Mouse (Mus musculus): ENCODE measurements at regions not wholly inside any gene's neighbourhood (a gene's known extent, or its start where the extent isn't known, plus 50 kb on each side); places are given as distances from the start of the nearest gene placed in this dataset.

DNA sequence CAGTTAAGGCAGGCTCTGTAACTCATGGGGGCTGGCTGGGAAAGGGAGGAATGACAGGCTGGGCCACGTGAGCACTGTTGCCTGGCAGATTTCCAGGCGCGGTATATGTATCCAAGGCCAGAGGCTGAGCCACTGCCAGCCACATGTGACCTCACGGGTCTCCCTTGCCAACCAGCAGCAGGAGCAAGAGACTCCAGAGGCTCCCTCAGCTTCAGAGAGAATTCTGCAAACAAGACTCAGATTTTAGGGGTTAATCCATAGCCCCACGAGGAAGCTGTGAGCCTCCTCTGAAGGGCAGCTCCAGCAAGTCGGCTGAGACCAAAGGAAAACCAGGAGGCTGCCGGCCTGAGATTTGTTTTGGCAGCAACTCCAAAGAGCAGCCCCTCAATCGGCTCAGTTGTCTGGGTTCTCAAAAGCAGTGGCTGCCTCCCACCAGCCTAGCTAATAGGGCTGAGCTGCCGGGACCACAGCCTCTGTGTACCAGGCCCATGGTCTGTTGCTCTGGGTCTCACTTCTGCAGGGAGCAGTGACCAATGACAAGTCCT, 264.0 kb upstream of the Cadm1 start:
- DNase-seq (ENCODE audit: extremely low read depth, low read depth), result no peak

DNA sequence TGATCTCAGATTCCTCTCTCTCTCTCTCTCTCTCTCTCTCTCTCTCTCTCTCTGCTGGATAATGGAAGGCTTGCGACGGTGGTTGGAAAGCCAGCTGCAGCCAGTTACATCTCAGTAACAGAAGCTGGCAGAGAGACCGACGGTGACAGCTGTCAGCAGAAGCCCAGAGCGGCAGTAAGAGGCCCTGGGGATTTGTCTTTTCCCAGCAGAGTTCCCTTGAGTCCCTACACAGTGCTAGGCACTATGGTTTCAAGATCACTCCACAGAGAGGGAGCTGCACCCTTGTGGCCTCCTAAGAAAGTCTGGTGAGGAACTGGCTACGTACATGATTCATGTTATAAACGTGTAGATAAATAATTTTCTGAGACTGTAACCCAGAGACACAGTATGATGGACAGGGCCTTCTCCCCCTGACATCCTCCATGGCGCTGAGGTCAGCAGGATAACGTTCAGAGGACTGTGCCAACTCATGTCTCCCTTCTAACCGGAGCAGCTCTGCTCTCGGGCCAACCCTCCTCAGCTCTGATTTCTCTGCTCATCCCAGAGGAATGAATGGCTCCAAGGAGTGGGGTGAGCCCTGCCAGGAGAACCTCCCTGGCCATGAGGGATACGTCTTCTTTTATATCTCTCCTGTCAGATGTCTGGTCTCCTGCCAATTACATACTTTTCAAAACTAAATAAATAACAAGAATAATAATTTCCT, 253.5 kb upstream of the Cadm1 start:
- no peak for DNase-seq (ENCODE audit: extremely low read depth, low read depth)

DNA sequence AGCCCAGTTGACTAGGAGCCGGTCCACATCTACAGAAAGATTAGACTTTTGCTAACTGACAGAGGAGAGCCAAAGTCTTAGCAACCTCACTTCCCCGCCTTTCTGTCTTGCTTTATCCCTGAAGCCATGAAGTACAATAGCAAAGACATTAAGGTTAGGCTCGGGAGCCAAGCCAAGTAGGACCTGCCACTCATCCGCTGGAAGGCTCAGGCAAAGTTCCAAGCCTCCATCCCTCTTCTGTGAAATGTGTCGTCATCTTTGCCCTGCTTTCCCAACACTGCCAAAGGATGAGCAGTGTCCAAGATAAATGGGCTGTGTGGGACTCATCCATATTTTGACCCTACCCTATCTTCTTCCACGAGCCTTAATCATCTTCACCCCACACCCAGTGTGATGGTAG, 250.6 kb upstream of the Cadm1 start:
- DNase-seq (ENCODE audit: extremely low read depth, low read depth), result no peak

DNA sequence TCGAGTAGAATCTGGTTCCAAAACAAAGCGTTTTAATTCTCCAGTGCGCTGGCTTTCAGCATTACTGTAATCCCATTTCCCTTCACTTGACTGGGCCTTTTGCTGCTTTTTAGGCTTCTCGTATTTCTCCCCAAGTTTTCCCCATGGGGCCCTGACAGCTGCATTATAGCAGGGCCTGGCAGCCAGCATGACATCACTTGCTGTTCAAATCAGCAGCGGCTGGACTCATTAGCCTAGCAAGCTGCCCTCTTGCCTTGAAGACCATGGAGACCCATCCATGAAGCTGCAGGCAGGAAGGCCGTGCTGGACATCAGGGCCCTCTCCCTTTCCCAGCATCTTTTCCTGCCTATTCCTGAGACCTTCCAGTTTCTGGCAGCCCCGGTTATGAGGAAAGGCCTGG, 249.8 kb upstream of the Cadm1 start:
- DNase-seq (ENCODE audit: extremely low read depth, low read depth), result no peak

DNA sequence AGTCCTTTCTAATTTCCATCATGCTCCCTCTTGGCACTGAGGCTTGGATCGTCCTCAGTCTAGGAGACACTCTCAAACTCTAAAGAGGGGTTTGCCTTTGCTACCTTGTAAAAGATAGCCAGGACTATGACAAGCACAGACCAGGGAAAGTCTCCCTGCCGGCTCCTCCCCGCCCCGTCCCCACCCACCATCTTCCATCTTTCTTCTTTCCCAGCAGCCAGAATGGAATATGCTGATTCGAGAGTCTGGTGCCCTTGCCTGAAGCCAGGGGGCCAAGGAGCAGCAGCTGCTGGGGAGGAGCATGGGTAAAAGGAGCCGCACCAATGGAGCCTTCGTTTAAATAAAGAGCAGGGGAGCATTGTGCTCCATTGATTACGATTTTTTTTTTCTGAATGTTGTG, 249.4 kb upstream of the Cadm1 start:
- no peak for DNase-seq (ENCODE audit: extremely low read depth, low read depth)

DNA sequence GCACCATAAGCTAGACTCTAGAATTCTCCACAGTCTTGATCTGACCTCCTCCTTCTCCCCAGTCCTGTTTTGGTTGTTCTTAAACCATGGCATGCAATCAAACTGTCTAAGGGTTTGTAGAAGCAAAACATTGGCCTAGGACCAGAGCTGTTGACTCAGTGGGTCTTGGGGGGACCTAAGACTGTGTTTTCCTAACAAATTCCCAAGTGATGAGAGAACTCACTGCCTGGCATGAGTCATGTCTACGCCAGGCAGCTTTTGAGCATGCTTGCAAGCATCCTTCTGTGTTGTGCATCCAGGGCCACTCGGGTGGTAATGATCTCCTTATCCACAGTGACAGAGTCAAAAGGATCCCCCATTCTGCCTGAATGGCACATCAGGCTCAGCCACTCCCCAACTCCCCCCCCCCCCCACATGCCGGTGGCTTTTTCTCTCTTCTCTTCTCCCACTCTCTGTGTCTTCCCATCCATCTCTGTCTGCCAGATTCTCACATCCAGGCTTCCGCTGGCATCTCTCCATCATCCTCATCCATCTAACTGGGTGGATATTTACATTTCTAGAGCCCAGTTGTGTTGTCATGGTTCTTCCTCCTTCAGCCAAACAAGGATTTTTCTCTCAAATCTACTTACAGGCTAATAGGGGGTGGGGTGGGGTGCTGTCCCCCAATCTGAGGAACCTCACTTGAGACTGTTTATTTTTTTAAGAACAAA, 246.1 kb upstream of the Cadm1 start:
- no peak for DNase-seq (ENCODE audit: extremely low read depth, low read depth)

DNA sequence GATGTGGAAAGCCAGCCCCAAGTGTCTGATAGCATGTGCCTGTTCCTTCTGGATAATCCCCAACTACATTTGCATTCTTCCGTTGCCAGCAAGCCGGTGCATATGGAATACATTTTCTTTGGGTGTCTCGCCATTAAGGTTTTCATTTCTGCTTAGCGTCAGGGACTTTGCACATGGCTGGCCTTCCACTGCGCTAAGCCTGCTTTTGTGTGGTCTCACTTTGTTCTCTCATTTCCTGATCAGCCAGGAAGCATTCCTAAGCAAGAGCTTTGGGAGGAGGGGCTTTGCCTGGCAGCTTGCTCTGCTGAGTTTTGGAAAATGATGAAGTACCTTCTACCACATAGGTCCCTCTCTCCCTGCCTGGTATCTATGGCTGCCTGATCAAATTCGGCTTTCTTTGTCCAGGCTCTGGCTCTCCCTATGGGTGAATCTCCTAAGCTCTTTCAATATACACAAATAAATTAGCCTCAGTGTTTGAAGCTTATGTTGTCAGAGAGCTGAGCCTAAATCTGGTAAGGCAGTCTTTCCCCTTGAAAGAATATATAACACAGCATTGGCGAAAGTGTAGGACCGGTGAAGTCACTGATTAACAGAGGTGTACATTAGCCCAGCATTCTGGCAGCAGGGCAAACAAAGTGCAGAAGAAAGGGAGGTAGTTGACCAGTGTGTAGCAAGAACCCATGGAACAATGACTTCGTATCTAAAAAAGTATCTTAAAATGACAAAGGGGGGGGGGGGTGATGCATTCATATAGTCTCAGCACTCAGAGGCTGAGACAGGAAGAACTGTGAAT, 242.8 kb upstream of the Cadm1 start:
- no peak for DNase-seq (ENCODE audit: extremely low read depth, low read depth)

DNA sequence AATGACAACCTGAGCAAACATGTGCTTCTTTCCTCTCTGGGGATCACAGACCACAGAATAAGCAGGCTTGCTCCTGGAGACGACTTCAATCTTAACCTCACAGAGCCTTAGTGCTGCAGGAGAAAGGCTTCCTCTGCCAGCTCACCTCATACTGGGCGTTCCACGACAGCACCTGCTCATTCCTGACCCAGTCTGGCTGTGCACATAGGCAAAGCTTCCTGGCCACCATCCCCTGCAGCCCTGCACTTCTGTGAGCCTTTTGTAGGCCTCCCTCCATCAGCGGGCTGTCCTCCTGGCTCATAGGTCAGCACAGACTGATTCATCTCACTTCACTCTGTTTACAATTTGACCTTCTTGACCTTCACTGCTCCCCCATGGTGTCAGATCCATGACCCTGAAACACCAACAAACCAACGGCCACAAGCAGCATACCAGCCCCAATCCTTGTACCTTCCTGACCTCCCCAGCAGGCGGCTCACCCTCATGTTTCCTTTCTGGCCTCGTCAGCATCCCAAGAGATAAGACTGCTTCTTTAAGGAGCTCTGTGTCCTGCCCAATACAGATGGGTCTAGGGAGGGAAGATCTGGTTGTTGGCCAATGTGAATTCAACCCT, 241.3 kb upstream of the Cadm1 start:
- no peak for DNase-seq (ENCODE audit: extremely low read depth, low read depth)

DNA sequence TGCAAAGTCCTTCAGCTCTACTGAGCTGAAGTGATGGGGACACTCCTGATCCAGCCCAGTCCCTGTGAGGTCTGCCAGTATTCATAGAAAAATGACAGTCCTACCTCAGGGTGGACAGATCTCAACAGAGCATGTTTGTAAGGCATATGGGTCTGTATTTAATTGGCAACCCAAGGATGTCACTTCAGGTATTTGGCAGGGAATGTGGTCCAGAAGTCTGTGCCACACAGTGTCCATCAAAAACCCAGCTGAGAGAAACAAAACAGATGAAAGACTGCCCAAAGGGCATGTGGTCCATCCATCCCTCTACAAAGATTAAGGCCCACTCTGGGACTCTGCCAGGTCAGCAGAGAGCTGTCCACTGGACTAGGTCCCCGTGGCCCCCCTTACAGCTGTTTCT, 229.3 kb upstream of the Cadm1 start:
- no peak for DNase-seq (ENCODE audit: extremely low read depth, low read depth)

DNA sequence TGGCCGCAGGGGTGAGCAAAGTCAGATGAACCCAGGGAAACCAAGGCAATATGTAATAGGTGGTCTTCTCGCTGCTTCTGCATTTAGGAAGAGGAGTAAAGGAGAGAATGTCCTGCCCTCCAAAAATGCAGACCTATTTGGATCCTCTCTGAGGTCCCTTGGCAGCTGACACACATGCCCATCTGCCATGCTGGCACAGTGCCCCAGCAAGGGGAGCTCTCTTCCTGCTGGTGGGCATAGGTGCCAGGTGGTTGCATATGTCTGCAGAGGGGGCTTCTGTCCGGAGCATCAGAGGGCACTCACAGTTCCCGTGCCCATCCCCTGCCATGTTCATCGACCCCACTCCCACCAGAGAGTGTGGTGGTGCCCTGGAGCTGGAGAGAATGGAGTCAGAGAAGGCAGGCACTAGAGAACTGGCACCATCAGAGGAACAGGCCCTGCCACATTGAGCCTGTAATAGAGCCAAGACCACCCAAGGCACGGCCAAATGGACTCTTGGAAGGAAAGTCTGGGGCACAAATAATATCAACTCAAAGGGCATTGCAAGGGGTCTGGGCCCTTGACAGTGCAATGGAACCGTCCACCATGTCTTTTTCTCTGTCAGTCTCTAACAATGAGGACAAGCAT, 222.7 kb upstream of the Cadm1 start:
- DNase-seq (ENCODE audit: extremely low read depth, low read depth), result no peak

DNA sequence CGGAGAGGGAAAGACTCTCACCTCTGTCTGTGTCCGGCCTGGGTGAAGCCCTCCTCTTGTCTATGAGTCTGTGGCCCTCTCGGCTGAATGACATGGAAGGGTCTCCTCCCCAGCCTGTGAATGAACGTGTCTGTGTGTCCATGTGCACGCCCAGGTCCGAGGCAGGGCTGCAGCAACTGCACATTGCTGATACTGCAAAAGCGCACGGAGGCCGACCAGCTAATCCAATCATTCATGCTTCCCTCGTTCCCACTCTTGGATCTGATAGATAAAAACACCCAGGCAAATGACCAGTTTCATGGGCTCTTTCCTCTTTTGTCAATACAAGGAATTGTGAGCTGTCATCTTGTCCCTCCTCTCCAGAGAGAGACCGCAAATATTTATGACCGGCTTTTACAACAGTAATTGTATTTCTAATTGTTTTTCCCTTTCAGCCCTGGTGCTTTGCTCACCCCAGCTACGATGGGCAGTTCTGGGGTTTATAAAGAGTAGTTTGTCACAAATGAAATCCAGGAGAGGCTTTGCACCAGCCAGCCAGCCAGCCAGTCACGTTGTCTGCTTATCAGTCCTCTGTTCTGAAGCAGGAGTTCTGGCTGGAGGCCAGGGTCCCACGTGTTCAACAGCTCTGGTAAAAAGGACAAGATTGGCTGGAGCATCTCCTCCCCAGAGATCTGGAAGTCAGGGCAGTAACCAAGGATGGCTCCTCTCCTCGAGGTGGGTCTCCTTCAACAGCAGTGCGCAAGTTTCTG, 222.0 kb upstream of the Cadm1 start:
- DNase-seq (ENCODE audit: extremely low read depth, low read depth), result peak; percentile 68

DNA sequence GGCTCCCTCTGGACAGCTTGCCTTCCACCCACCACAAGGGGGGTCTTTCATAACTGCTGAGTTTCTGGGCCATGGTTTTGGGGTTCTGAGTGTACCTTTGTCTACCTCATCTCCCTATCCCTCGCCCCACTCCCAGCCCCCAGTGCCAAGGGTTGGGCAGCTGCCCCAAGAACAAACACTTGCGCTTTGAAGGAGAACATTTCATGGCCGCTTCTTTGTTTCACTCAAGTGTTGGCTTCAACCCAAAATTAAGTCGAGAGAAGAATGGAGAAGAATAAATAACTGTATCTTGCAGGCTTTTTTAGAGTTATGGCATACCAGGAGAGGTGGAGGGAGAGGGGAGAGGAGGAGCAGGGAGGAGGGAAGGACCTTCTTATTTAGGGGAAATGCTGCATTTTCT, 216.5 kb upstream of the Cadm1 start:
- no peak for DNase-seq (ENCODE audit: extremely low read depth, low read depth)

DNA sequence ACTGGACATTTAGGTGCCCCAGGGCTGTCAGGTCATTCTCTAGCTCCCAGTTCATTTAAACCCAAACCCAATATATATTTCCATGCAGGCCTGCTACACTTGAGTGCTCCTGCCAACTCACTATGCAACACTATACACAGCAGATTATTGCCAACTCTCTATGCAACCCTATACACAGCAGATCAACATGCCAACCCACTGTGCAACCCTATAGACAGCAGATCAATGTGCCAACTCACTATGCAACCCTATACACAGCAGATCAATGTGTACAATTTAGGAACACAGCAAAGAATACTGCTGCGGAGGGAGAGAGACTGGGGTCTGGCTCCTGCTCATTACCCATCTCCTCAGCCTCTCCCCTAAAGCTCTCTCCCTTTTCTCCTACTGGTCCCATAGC, 215.7 kb upstream of the Cadm1 start:
- no peak for DNase-seq (ENCODE audit: extremely low read depth, low read depth)

DNA sequence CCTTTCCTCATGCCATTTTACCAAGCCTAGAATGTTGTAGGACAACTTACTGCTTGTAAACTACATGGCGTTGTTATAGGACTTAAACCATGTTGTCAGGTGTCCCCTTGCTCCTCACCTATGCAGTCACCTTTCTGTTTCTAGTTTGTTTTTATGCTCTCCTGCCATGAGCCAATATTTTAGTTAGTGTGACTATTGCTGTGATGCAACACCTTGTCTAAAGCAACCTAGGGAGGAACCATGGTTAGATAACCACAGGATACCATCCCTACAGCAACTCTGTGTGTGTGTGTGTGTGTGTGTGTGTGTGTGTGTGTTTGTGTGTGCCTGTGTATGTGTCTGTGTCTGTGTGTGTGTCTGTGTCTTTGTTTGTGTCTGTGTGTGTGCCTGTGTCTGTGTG, 209.6 kb upstream of the Cadm1 start:
- DNase-seq (ENCODE audit: extremely low read depth, low read depth), result no peak

DNA sequence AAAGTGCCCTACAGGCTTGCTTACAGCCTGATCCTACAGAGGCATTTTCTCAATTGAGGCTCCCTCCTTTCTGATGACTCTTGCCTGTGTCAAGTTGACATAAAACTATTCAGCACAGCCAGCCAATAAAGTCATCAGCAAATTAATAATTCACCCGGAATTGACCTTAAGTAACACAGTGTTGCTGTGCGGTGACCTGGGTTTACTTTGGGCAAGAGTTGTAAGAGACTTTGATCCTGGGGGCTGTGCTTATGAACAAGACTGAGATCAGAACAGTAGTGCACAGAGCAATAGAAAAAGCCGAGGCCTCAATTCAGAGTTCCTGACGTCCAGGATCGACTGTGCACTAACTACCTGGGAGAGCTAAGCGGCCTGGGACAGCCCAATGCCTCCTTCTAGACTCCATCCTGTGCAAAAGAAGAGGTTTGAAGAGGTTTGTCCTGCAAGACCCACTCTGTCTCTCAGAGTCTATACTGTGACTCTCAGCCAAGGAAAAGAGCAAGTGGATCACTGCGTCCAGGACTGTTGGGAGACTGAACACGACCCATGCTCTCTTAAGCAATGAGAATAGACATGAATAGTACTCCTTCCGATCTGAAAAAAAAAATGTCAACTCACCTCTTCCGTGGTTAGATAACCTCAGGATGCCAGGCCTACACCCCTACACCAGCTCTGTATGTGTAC, 208.7 kb upstream of the Cadm1 start:
- DNase-seq (ENCODE audit: extremely low read depth, low read depth), result no peak

DNA sequence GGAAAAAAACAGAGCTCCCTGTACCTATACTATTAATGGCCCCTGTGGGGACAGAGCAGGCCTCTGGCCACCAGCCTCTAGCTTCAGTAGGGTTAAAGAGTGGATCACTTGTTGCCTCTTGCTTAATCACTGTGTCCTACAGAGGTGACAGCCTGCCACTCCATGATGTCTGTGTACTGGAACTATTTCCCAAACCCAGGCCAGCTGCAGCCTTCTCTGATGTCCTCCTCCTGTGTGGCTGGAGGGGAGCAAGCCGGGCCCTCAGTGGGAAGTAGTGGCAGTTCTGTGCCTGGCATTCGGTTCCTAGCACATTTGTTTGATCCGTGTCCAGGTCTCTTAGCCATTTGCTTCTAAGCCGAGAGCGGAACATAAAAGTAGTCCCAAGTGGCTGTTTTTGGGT, 207.7 kb upstream of the Cadm1 start:
- DNase-seq (ENCODE audit: extremely low read depth, low read depth), result no peak

DNA sequence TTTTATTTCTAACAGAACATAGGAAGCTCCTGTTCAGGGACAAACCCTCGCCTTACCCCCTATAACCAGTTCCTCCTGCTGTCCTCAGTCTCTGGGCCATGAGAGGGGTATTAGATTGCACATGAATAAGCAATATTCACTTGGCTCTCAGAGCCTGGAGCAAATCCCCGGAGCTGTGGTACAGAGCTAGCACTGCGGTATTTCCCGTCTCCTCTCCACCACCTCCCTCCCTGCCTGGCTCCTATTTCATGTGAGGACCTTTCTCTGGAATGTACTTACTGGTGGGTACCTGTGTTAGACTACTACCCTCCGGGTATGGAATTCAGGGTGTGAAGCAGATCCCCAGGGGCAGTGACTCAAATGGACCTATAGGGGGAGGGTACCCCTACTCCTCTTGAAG, 206.9 kb upstream of the Cadm1 start:
- DNase-seq (ENCODE audit: extremely low read depth, low read depth), result no peak

DNA sequence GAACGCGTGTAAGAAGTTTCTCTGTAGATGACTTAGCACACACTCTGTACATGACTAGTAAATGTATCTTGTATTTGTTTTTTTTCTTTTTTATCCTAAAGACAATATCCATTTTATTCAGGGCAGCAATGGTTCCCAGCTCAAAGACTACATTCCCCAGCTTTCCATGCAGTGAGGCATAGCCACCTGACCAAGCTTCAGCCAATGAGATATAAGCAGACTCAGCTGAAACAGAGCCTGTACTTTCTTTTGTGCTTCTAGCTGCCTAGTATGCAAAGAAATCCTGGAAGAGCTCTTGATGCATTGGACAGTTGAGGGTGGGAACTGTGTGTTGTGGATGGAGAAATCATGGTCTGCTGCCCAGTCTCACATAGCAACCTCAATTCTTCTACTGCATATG, 202.4 kb upstream of the Cadm1 start:
- no peak for DNase-seq (ENCODE audit: extremely low read depth, low read depth)

DNA sequence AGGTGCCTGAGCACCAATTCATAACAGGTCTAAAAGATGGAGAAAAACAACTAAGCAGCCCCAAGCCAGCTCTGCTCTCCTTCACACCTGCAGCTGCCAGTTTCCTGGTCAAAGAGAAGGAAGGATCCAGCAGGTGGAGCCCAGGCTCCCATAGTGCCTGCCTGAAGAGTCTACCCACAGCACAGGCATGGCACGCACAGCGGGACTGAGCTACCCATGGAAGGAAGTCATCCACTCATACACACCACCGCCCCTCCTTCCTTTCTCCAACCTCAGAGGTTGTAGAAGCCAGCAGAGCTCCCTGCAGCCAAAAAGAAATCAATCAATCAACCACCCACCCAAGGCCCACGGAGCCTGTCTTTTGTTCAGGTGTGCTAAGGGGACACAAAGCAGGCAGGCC, 197.0 kb upstream of the Cadm1 start:
- DNase-seq (ENCODE audit: extremely low read depth, low read depth), result no peak

DNA sequence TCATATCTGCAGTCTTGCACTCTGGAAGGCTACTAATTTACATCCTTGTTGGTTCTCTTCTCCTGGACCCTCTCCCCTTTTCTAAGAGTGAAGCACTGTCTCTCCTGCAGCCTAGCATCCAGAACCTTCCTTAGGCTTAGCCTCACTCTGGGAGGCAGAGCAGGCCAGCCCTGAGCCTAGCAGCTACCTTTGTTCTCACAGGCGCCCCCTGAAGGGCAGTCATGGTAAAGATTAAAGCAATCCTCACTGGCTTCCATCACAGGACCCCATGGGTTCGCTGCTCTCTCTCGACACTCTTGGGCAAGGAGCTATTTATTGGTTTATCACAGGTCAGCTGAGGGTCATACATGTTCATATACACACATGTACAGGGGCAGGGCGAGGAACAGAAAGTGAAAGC, 191.8 kb upstream of the Cadm1 start:
- no peak for DNase-seq (ENCODE audit: extremely low read depth, low read depth)

Measured in MEL-GATA-1-ER (cell line).